Mouse (Mus musculus) CD8-positive naive resting alpha-beta T cell, adult 57 days (primary cell): Measurements from ENCODE around the gene Sh3bp2. TPM values are rescaled to one million over a fixed set of nuclear protein-coding genes. Genes with fewer than 3 reads are reported as not detected.

Experiments used
- total RNA-seq: library from RNA; stranded (reverse); gene quantifications from one replicate; pipeline ENCODE4 v1.2.4, GENCODE M21; 2023

The Sh3bp2 gene
- total RNA-seq = 10.8 TPM

DNA sequence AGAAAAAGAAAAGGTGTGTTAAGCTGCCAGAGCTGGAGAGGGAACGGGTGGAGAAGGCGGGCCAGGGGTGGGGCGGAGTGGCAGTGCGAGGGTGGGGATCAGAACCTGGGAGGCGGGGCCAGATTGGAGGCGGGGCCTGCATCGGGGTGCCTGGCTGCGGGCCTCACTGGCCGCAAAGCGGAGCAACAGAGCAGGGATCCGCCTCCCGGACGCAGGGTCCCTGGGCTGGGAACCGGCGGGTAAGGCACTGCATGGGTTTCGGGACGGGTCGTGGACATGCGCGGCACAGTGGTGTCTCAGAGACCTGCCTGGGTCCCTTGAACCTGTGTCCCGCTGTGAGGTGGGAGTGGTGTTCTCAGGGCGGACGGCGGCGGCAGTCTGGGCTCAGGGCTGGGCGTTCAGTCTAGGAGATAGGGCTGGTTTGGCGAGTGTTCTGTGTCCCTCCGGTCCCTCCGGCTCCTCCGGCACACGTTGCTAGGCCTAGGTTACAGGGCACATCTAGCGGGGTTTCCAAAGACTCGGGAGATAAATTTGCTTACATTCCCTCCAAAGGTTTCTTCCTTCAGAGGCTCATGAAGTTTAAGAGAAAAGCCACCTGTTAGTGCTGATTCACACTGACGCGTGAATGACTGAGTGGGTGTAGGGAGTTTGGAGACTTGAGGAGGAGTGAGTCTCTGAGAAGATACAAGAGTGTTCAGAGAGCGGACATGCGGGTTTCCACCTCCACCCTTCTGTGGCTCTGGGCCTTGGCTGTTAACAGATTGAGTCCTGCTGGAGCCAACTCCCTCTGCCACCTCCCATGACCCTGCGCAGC, at the start of gene Sh3bp2:
TSS of gene Sh3bp2 (plus strand) at position 176 of the 814 bp plus-strand sequence.

DNA sequence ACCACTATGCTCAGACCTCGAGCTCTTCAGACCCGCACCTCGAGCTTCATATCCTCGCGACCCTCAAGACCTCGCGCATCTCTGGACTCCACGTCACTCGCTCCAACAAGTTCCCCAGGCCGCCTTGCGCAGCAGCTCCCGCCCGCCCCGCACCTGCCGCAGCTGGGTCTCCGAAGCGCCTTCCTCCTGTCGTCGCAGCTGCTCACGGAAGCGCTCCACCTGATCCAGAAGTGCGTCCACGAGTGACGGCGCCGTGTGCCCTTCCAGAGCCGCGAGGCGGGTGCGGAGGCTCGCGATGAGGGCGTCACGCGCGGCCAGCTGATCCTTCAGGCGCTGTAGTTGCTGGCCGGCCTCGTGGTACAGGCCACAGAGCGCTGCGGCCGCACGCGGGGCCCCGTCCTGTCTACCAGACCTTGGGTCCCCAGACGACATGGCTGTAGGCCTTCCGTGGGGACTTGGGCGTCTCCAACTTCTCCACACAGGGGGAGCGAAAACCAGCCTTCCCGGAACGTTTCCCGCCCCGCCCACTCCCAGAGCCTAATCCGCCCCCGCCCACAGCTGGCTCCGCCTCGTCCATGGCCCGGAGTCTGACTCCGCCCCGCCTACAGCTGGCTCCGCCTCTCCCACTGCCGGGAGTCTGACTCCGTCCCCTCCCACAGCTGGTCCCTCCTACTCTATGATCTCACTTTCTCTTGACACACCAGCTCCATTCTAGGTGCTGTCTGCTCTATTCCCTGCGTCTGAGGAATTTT, 12.0 kb upstream of the Sh3bp2 start, which contains the start of gene Tnip2:
TSS of gene Tnip2 (minus strand) at position 526 of the 752 bp plus-strand sequence.

DNA sequence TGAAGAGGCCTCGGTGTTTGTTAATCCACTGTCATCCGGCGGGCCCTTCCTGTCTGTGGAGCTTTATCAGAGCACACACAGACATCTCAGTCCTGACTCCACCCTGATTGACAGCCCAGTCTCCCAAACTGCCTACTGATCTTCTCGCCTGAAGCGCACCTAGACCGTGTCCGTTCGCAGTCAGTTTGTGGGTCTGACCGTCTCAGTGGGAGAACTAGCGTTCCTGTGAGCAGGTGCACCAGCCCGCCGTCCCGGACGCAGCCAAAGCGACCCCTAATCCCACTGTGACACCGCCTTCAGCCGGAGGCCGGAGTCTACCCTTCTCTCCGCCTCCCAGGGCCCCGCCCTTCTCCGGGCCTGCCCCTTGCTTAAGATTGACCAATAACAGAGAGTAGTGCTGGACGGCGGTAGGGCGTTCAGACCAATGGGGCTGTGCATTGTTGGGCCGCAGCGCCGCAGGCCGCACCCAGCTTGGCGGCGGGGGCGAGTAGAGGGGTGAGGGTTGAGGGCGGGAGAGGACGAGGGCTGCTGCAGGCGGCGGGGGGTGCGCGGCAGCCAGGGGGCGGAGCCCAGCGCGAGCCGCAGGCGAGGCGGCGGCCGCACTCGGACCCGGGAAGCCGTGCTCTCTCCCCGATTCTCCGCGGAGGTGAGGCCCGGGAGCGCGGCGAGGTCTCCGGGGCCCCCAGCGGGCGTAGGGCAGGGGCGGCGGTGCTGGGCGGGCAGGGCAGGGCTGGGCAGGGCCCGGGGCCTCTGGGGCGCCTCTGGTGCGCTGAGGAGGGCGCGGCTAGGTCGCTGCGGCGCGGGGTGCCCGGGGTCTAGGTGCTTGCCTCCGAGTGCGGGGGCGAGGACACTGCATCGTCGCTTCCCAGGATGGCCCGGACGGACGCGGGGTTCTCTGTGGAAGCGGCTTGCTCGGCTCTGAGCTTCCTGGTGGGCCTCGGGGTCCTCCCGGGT, 47.9 kb downstream of the Sh3bp2 start, which contains the start of gene Add1:
TSS of gene Add1 (plus strand) at position 397 of the 954 bp plus-strand sequence.

Other genes with a start within 250 kb of the Sh3bp2 start
- gene Zfyve28, start 237.4 kb upstream of the Sh3bp2 start, total RNA-seq = 2.3 TPM
- gene Cfap99, start 237.2 kb upstream of the Sh3bp2 start, total RNA-seq = not detected
- 212 TPM for gene Rnf4, start 189.5 kb upstream of the Sh3bp2 start, total RNA-seq
- gene Fam193a, start 155.9 kb upstream of the Sh3bp2 start, total RNA-seq = 82.1 TPM
- 14.9 TPM for gene Tnip2, start 11.8 kb upstream of the Sh3bp2 start, total RNA-seq
- gene Add1, start 47.8 kb downstream of the Sh3bp2 start, total RNA-seq = 310 TPM
- gene Mfsd10, start 111.4 kb downstream of the Sh3bp2 start, total RNA-seq = 24.6 TPM
- gene Nop14, start 134.3 kb downstream of the Sh3bp2 start, total RNA-seq = 37.5 TPM
- gene Grk4, start 134.5 kb downstream of the Sh3bp2 start, total RNA-seq = 7.0 TPM
- 58.6 TPM for gene Htt, start 235.9 kb downstream of the Sh3bp2 start, total RNA-seq